Mouse (Mus musculus) MEL-GATA-1-ER (cell line): ENCODE data around the gene Tac2.
A peak's percentile ranks its signal among the peaks of the same experiment; 100 is the strongest.

ENCODE experiments used
- DNase-seq: peaks from one replicate; pipeline ENCODE4 v3.0.0-alpha.2; 2012; ENCODE audit warnings: low read depth; ENCODE audit errors: extremely low read depth

Tac2 gene

DNA sequence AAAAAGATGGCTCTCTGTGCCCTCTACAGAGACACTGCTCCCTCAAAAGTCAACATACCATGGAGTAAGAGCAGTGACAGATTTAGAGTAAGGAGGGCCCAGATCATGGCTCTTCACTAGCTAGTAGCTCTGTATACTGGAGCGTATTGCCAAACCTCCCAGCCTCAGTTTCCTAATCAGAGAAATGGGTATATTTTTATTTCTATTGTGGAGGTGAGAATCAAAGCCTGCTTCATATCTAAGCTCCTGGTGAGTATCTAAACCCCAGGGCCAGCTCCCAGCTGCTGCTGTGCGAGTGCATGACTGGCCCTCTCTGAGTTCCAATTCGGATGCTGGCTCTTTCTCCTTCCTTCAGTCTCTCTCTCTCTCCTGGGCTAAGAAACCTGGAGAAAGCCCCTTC lies at the start of gene Tac2:
Gene Tac2, plus strand, starts transcription at position 301 of the 400 bp plus-strand sequence.
- DNase-seq: no peak

DNA sequence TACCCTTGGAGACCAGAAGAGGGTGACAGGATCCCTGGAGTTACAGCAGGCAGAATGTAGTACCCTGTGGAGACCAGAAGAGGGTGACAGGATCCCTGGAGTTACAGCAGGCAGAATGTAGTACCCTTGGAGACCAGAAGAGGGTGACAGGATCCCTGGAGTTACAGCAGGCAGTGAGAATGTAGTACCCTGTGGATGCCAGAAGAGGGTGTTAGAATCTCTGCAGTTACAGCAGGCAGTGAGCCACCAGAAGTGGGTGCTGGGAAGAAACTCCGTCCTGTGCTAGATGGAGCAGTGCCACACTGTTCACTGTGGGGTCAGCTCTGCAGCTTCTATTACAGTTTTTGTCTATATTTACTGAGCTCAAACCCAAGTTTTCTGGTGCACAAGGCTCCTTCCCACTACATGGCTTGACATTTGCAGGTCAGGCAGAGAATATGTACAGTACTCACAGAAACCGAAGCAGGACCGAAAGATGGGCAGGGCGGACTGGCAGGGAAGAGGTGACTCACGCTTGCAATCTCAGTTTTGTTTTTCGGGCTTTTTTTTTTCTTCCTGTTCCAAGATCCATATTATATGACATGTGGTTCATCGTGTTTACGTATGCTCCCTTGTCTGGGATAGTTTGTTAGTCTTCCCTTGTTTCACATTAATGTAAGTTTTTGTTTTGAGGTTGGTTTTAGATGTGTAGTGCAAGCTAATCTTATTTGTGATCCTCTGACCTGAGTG lies 49.3 kb upstream of the Tac2 start:
- peak; percentile 67 for DNase-seq

DNA sequence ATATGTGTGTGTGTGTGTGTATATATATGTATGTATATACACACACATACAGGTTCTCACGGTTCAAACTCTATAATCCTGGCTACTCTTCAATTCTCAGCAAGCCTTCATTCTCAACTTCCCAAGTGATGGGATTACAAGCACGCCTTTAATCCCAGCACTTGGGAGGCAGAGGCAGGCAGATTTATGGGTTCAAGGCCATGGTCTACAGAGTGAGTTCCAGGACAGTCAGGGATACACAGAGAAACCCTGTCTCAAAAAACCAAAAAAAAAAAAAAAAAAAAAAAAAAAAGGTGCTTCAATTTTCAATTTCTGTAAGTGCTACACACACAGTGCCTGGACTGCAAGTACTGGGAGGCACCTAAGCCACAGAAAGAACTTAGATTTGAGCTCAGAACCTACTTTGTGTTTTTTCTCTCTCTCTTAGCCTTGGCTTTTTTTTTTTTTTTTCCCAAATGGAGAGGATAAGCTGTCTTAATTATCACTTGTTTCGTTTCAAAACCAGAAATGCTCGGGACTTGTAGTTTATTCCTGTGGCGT lies 48.3 kb upstream of the Tac2 start:
- DNase-seq: no peak

DNA sequence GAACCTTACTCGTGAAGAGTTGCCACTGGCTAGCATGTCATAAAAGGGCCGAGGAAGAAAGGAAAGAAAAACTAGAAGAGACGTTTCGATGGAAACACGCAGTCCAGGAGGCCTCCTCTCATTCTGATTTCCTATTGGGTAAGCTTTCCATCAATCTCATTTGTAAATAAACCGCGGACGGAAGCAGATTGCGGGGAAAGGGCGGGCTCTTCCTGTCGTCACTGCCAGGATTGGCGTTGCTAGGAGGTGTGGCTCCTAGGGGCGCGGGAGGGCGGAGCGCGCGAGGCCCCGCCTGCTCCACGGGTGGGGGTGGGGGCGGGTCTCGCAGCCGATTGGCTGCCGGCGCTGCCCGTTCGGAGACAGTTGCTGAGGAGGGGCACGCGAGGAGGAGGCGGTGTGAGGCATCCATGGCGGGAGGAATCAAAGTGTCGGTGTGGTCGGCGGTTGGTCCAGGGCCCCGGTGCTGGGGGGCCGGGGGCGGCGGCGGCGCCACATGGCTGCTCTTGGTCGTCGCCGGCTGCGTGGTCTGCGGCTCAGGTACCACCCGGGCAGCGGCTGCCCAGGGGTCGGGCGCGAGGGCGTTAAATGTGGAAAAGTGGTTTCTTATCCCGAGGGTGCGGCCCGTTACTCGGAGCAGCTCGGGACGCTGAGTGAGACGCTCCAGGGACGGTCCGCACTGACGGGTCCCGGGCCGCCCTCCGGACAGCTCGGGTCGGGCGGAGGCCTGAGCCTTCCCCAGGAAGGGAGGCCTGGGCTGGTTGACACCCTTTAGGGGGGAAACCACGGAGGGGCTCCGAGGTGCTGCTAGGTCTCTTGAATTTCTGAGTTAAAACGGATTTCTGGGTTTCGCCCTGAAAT lies 47.4 kb upstream of the Tac2 start:
- DNase-seq: peak; percentile 96

DNA sequence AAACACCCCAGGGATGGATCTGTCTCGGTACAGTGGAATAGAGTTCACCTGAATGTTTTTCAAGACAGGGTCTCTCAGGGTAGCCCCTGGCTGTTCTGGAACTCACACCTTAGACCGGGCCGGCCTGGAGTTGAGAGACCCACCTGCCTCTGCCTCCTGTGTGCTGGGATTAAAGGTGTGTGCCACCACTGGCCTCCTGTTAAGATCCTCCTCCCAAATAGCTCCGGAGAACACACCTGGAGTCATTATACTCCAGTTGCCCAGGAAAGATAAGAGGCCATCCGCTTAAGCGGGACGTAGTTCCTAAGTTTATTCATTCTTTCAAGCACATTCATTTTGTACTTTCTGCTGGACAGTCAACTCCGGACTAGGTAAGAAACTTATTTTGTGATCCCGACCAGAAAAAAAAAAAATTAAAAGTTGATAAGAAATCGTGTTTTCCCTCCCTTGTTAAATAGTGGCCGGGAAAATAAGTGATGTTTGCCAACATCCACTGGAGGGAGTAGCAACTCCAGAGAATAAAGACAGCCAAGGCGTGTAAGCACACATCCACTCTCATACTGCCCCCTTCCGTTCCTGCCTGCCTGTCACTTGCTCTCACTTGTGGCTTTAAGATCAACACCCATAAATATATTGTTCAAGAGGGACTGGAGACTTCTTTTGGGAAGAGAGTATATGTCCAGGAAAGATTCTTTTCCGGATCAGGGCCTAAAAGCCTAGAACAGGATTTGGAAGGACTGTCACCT lies 46.5 kb upstream of the Tac2 start:
- peak; percentile 71 for DNase-seq

DNA sequence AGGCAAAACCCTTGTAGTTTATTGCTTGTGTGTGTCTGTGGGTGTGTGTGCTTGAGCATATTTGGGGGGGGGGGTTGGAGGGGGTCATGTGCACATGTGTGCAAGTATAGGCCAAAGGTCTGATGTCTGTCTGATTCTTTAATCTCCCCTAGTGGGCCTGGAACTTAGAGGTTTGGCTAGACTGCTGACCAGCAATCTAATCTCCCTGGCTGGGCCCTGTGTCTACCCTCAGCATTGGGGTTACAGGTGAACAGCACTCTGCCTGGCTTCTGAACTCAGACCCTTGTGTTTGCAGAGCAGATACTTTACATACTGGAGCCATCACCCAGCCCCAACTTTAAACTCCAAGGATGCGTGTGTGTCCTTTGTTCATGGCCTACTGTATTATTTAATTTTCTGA lies 45.1 kb upstream of the Tac2 start:
- DNase-seq: no peak

DNA sequence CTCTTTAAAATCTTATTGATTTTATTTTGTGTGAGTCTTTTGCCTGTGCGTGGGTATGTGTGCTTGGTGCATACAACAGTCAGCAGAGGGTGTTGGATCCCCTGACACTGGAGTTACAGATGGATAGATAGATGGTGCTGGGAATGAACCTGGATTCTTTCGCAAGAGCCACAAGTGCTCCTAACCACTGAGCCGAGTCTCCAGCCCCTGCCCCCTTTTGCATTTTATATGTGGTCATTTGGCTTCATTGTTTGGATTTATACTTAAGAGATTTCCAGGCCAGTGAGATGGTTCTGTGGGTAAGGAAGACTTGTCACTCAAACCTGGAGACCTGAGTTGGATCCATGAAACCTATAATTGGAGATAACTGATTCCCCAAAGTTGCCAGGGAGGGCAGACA lies 44.4 kb upstream of the Tac2 start:
- no peak for DNase-seq

DNA sequence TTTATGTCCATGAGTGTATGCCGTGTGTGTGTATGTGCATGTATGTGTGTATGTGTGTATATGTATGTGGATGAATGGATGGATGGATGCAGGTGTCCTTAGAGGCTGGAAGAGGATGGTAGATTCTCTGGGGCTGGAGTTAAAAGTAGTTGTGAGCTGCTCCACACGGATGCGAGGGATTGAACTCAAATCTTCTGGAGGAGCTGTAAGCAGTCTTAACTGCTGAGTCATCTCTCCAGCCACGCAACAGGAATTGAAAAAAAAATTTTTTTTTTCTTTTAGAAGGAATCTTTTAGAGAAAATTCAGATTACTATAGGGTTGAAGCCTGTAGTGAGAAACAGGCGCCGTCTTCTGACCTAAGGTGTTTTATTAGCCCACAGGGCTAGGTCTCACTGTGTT lies 41.4 kb upstream of the Tac2 start:
- no peak for DNase-seq

DNA sequence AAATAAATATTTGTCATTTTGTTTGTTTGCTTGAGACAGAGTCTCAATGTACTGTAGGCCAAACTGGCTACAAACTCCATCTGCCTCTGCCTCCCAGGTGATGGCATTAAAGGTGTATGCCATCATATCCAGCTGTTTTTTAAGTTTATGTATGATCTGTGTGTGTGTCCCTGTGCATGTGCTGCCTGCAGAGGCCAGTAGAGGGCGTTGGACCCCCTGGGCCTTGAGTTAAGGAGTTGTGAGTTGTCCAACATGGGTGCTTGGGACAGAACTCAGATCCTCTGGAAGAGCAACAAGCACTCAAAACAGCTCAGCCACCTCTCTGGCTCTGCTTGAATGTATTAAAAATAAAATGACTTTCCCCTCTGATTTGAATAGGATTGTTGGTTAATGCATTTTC lies 33.2 kb upstream of the Tac2 start:
- no peak for DNase-seq

DNA sequence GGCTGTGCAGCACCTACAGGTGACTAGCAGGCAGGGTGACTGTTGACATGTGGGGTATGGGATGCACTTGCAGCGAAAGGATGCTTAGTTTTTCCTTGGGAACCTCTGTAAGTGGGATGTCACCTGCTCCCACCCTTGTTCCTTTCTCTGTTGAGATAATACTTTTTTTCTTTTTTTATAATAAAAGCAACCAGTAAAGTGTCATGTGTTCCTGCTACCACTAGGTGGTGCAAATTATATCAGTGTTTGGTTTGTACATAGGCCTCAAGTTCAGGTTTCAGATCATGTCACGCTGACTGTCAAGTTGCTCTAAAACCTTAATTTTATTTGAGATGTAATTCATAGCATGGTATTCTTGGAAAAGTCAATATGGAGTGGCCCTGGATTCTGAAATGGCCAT lies 29.6 kb upstream of the Tac2 start:
- no peak for DNase-seq

DNA sequence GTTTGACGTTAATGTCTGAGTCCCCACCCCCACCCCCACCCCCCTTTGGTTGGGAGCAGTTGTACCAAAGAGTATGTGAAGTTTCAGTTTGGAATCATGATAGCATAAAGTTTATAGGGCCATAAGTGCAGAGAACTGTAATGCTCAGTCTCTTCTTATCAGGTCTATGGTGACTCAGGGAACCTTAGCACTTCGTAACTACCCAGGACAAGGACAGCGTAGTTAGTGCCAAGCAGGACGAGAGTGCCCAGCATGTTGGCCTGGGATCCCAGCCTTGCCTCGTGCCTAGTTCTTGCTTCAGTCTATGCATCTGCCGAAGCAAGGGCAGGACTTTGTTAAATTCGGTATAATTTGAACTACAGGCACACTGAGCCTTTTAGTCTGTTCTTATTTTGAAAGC lies 28.5 kb upstream of the Tac2 start:
- no peak for DNase-seq

DNA sequence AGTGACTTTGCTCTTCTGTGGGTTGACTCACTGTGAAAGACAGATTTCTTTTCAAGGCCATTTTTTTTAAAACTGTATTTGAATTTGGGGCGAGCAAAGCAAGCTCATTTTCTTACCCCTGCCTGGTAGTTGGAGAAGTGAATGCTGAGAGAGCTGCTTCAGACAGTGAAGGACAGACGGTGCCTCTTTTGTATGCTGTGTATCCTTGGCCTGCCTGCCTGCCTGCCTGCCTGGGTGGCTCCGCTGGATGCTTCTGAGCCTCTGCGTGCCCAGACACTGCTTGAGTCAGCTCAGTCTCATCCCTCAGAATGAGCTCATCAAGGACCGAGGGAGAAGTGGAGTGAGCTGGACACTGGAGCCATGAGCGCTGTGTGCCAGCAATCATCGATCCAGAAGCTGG lies 25.3 kb upstream of the Tac2 start:
- DNase-seq: no peak

DNA sequence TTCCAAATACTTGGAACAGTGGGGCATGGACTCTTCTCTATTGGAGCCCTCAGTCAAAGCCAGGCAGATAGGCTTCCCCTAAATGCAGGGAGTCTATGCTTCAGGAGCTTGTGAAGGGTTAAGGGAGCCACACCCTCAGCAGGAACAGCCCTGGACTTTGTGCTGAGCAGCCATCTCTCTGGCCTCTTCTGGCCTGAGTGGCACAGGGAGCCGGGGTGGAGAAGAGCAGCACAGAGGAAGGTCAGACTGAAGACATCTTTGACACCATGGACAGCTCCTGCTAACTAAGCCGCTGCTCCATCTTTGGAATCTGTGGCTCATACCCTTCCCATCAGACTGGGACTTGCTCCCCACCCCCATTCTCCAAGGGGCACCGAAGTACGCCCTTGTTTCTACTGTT lies 21.0 kb upstream of the Tac2 start:
- DNase-seq: no peak

DNA sequence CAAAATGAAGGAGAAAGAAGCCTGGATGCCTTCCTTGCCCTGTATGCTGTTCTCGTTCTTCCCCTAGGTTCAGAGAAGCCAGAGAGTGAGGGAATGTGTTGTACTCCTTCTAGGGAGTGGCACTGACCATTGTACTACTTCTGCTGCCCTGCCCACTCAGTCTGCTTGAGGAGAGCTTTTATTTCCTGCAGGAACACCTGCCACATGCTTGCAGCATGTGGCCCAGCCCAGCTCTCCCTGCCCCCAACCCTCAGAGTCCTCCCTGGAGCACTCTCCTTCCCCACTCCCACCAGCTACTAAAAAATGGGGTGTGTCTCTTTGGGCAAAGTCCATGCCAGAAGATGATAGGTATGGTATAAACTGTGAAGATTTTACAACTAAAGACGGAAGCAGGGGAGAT lies 20.0 kb upstream of the Tac2 start:
- DNase-seq: no peak

DNA sequence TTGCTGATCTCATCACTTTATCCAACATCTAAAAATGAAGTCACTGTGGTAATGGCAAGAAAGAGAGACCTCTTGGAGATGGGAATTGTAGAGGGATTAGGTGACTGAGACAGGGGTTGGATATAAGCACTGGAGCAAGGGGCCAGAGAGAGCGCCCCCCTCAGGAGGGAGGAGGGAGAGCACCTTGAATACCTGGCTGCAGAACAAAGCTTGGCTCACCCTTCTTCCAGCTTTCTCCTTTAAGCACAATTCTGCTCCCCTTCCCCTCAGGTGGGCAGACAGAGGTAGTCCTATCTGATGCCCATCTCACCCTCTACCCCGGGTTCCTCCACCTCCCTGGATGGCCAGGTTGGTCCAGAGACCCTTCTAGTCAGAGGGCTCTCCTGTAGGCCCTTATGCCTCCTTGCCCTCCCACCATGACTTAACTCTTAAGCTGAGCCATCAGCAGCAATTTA lies 19.5 kb upstream of the Tac2 start, which contains the start of gene Myo1a:
Gene Myo1a, plus strand, starts transcription at position 405 of the 455 bp plus-strand sequence.
- no peak for DNase-seq

DNA sequence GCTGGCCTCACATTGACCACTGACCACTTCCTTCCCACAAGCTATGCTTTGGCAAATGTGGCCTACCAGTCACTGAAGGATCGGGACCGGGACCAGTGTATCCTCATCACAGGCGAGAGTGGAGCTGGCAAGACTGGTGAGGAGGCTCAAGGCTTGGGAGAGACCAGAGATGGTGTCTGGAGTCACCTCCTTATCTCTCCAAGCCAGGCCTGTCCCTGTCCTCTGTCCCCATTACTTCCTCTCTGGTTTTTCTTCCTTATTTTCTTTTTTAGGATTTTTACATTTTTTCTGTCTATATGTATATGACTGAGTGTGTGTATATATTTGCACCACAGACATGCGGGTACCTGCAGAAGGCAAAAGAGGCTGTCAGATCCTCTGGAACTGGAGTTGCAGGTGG lies 18.5 kb upstream of the Tac2 start:
- peak; percentile 36 for DNase-seq

DNA sequence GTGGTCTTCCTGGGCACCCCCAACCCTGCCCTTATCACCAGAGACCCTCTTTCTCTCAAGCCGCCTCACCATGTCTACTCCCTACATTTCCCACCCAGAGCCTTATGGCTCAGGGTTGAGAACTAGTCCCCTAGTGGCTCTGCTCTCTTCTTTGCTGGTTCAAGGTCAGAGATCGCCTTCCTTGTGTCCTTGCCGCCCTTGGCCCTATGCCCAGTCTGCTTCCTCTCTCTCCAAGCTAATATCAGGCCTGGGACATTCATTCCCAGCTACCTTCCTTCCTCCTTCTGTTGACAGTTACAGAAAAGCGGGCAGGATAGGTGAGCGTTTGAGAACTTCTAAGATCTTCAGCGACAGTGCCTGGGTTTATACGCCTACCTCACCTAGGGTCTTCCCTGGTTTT lies 16.6 kb upstream of the Tac2 start:
- no peak for DNase-seq

DNA sequence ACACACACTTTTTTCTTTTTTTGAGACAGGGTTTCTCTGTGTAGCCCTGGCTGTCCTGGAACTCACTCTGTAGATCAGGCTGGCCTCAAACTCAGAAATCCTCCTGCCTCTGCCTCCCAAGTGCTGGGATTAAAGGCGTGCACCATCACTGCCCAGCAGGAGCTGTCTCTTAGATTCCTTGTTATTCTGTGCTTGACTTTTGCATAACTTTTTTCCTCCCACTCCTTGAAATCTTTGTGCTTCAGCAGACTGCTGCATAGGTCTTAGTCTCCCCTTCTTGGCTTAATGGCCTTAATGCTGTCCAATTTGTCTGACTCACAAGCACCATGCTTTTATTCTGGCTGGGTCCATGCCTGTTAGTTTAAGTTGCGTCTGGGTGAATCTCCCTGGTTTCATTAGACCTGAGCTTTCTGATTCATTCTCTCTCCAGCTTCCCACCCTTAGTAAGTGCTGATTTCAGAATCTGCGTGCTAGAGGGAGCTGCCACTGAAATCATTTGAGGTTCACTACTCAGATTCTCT lies 15.4 kb upstream of the Tac2 start:
- no peak for DNase-seq

DNA sequence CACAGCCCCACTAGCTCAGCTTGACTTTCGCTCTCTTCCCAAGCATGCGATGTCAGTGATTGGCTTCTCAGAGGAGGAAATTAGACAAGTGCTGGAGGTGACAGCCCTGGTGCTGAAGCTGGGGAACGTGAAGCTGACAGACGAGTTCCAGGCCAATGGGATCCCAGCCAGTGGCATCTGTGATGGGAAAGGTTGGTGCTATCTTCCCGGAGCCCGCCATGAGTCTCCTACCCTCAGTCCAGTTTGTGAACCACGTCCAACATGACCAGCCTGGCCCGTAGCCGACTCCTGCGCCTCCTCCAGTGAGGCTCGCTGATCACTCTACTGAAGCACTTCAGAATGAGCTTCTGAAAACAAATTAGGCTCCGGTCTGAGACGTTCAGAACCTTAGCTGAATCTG lies 13.9 kb upstream of the Tac2 start:
- DNase-seq: no peak

DNA sequence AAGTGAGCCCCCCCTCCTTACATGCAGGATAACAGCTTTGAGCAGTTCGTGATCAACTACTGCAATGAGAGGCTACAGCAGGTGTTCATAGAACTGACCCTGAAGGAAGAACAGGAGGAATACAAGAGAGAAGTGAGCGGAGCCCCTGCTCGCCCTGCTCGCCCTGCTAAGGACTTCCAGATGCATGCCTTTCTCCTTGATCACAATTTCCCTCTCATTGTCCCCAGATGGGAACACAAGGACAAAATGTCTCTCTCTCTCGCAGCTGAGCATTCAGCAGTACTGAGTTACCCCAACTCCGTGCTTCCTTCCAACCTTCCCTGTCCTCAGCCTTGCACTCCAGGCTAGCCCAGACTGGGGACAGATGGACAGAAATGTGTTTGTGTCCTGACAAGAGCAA lies 11.5 kb upstream of the Tac2 start:
- DNase-seq: no peak

DNA sequence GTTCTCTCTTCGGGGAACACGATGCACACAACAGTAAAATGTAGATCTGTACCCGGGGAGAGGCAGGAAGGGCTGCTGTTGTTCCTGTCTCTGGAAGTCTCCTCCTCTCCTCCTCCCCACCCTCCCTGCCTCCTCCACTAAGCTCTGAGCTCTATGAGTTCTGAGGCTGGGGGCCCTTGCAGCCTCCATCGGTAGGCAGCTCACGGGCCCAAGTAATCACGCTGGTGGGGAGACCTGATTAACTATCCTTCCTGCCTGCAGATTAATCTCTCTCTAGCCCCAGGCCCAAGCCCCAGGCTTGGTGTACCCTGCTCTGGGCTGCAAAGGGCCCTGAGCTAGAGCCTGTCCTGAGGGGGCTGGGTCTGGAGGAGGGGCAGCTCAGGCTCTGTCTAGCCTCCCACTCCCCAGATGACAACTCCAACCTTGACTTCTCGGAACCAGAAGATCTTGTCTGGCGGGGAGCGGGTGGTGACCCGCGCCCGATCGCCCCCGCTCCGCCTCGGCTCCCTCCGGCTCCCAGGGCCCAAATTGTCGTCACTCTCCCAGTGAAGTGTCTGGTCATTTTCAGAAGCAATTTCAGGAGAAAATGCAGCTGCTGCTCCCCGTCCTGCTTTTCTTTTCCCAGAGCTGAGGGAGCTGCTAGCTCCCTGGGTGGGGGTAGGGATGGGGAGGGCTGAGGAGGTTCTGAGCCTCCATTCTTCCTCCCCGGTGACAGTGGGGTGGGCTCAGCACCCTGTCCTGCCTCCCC lies 2.4 kb upstream of the Tac2 start:
- no peak for DNase-seq
